Mouse (Mus musculus): ENCODE measurements around the gene Fscn2. TPM values are rescaled to one million over a fixed set of nuclear protein-coding genes. Genes with fewer than 3 reads are reported as not detected.
"Not testable (repeated sequence)": the region's sequence is repeated elsewhere in the genome, so short reads cannot be mapped to it uniquely, and the experiment has no call there.

Fscn2 gene
- total RNA-seq, 2 experiments from 2014 or later: 0.21 TPM; not detected in 1

GRCm38 (mm10) chr11:120344310-120344920 is 16.9 kb upstream of the Fscn2 start:
- no peak for DNase-seq (ENCODE audit: low spot score in 2 of 2)
- intact Hi-C loops (cut with DNase I): loop anchor here (2.0 kb wide), 1 partner anchor 34 kb away; no protein-coding TSS in a partner anchor

- intact Hi-C loops (cut with DNase I): loop anchor here (2.0 kb wide), 1 partner anchor 34 kb away; no protein-coding TSS in a partner anchor
- DNase-seq (ENCODE audit: low spot score in 2 of 2): no peak
Observed at GRCm38 (mm10) chr11:120345067-120345681, 16.2 kb upstream of the Fscn2 start.

- intact Hi-C loops (cut with DNase I); DNase-seq (ENCODE audit: low spot score in 2 of 2): not testable (repeated sequence)
Observed at GRCm38 (mm10) chr11:120346383-120347034, 14.8 kb upstream of the Fscn2 start.

GRCm38 (mm10) chr11:120347301-120347700 is 14.0 kb upstream of the Fscn2 start:
- DNase-seq (ENCODE audit: low spot score in 2 of 2): no peak
- intact Hi-C loops (cut with DNase I): no loop called here

- DNase-seq (ENCODE audit: low spot score in 2 of 2): peak; percentile 88
- intact Hi-C loops (cut with DNase I): loop anchor here (2.0 kb wide), 4 partner anchors 31 to 157 kb away; partner anchors contain the start of genes Bahcc1 and Faap100
Observed at GRCm38 (mm10) chr11:120347791-120348683, 13.3 kb upstream of the Fscn2 start, which contains the start of gene Actg1. Gene Actg1 (minus strand): TSS chr11:120348542.

GRCm38 (mm10) chr11:120348684-120349370 is 12.5 kb upstream of the Fscn2 start:
- intact Hi-C loops (cut with DNase I): loop anchor here (2.0 kb wide), 4 partner anchors 30 to 158 kb away; partner anchors contain the start of genes Bahcc1 and Faap100
- DNase-seq (ENCODE audit: low spot score in 2 of 2): peak in 1 of 2 experiments; percentile 38

- intact Hi-C loops (cut with DNase I): loop anchor here (2.0 kb wide), 4 partner anchors 29 to 159 kb away; partner anchors contain the start of genes Bahcc1 and Faap100
- no peak for DNase-seq (ENCODE audit: low spot score in 2 of 2)
Observed at GRCm38 (mm10) chr11:120349371-120349985, 11.9 kb upstream of the Fscn2 start.

GRCm38 (mm10) chr11:120349986-120350702 is 11.2 kb upstream of the Fscn2 start:
- peak; percentile 66 to 74 for DNase-seq (ENCODE audit: low spot score in 2 of 2)
- intact Hi-C loops (cut with DNase I): loop anchor here (2.0 kb wide), 4 partner anchors 29 to 159 kb away; partner anchors contain the start of genes Bahcc1 and Faap100

GRCm38 (mm10) chr11:120350711-120351110 is 10.6 kb upstream of the Fscn2 start:
- DNase-seq (ENCODE audit: low spot score in 2 of 2): no peak
- intact Hi-C loops (cut with DNase I): no loop called here

- intact Hi-C loops (cut with DNase I): no loop called here
- DNase-seq (ENCODE audit: low spot score in 2 of 2): peak in 1 of 2 experiments; percentile 8
Observed at GRCm38 (mm10) chr11:120351250-120352092, 9.9 kb upstream of the Fscn2 start.

- peak in 1 of 2 experiments; percentile 1 for DNase-seq (ENCODE audit: low spot score in 2 of 2)
- intact Hi-C loops (cut with DNase I): not testable (repeated sequence)
Observed at GRCm38 (mm10) chr11:120352093-120352350, 9.3 kb upstream of the Fscn2 start.

GRCm38 (mm10) chr11:120352571-120353290 is 8.6 kb upstream of the Fscn2 start:
- DNase-seq (ENCODE audit: low spot score in 2 of 2): peak in 1 of 2 experiments; percentile 8
- intact Hi-C loops (cut with DNase I): no loop called here

GRCm38 (mm10) chr11:120353500-120354303 is 7.6 kb upstream of the Fscn2 start:
- DNase-seq (ENCODE audit: low spot score in 2 of 2): peak in 1 of 2 experiments; percentile 40
- intact Hi-C loops (cut with DNase I): no loop called here

- DNase-seq (ENCODE audit: low spot score in 2 of 2): no peak
- intact Hi-C loops (cut with DNase I): no loop called here
Observed at GRCm38 (mm10) chr11:120354304-120355276, 6.7 kb upstream of the Fscn2 start.

Data from left cerebral cortex, postnatal 25 days (tissue).